Mouse (Mus musculus) Muller cell, postnatal 12 days (primary cell): ENCODE data around the gene Crct1.

Experiments
- DNase-seq: peaks from one replicate; pipeline ENCODE4 v3.0.0-alpha.2; 2015; ENCODE audit errors: inconsistent ontology term

The Crct1 gene

GRCm38 (mm10) chr3:93015460-93016104 is at the start of gene Crct1:
TSS of gene Crct1 (minus strand) at chr3:93015687.
- peak; percentile 30 for DNase-seq

- DNase-seq: peak; percentile 2
Observed at GRCm38 (mm10) chr3:93052826-93053474, 37.5 kb upstream of the Crct1 start.

- no peak for DNase-seq
Observed at GRCm38 (mm10) chr3:93050182-93050581, 34.7 kb upstream of the Crct1 start.

- DNase-seq: peak; percentile 57
Observed at GRCm38 (mm10) chr3:93031450-93031849, 16.0 kb upstream of the Crct1 start.

- DNase-seq: peak; percentile 87
Observed at GRCm38 (mm10) chr3:93025486-93025885, 10.0 kb upstream of the Crct1 start.

DNA sequence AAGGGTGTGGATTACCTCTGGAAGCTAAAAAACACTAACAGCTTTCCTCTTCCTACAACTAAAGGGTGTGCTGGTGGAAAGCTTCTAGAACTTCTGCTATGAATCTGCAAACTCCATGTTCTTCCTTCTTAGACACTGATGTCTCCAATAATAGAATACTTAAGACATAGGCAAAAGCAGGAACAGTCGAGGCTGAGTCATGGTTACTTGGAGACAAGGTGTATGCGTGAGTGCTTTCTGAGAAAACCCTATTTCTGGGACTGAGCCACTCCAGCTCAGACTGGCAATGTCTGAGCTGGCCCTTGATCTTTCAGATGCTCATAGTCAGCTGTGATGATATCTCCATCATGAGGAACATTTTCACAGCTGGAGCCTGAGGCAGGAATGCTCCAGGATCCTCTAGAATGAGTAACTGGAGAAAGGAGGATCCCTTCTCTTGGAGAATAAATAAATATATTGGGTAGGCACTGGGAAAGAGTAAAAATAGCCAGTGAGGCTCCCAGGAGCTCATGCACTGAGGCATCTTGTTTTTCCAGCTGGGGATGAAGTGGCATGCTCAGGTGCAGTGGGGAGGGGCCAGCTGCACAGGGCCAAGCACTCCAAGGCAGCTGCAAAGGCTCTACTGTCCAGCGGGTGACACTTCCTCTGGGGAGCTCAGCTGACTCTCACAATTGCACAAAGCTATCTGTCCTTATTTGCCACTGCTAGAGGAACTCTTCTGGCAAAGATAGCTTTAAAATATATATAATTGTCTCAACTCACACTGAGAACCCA is 8.1 kb upstream of the Crct1 start:
- no peak for DNase-seq

- peak; percentile 65 for DNase-seq
Observed at GRCm38 (mm10) chr3:93021171-93021570, 5.7 kb upstream of the Crct1 start.

- DNase-seq: no peak
Observed at GRCm38 (mm10) chr3:93018960-93019359, 3.5 kb upstream of the Crct1 start, which contains the start of gene Lce1m. TSS of gene Lce1m (minus strand) at chr3:93019060.

DNA sequence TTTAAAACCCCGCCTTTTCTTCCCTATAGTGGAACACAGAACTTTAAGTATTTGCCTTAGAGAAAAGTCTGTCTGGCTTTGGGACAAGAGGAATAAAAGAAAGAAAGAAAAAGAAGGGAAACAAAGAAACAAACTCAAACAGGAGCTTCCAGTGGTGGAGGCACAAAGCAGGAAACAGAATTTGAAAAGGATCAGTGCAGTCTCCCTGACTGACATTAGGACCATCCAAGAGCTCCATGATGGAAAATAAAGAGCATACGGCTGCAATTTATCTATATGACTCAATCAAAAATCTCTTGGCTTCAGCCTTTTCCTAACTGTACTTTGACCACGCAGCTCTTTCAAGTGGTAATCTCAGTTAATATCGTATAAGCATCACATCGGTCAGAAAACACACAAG is 616 bp downstream of the Crct1 start:
- DNase-seq: no peak

GRCm38 (mm10) chr3:93014378-93014801 is 1.1 kb downstream of the Crct1 start:
- peak; percentile 87 for DNase-seq

GRCm38 (mm10) chr3:93002843-93003242 is 12.6 kb downstream of the Crct1 start:
- no peak for DNase-seq

DNA sequence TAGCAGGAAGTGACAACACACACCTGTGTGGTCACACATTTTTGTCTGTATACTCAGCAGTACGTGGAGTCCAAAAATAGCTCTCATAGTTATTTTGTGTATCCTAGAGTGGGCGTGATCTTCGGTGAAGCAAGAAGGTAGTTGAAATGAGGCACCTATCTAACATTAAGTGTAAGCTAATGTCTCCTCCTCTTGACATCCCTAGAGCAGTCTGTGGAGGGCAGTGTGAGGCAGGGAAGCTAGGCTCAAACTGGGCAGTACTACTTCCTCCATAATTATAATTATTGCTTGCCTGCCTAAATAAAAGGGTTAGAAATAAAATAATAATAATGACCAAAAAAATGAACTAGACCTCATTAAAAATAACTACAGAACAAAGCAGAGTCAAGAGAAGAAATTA is 14.9 kb downstream of the Crct1 start:
- DNase-seq: no peak

GRCm38 (mm10) chr3:92998691-92999090 is 16.8 kb downstream of the Crct1 start:
- DNase-seq: peak; percentile 63

- DNase-seq: no peak
Observed at GRCm38 (mm10) chr3:92991926-92992325, 23.6 kb downstream of the Crct1 start, which contains the start of gene Lce3f. TSS of gene Lce3f (plus strand) at chr3:92992226.

GRCm38 (mm10) chr3:92978484-92978883 is 37.0 kb downstream of the Crct1 start:
- no peak for DNase-seq

- DNase-seq: no peak
Observed at GRCm38 (mm10) chr3:92966761-92967160, 48.7 kb downstream of the Crct1 start, which contains the start of gene Lce3e. TSS of gene Lce3e (plus strand) at chr3:92967061.
